Mouse (Mus musculus) hindbrain, embryonic 14.5 days (tissue): ENCODE measurements around the gene Gpr132. TPM values are rescaled to one million over a fixed set of nuclear protein-coding genes. Genes with fewer than 3 reads are reported as not detected.

Source experiments
- ATAC-seq: fragments of 200-750 bp; cut with Nextera tagmentation; 2 replicates; pipeline ENCODE4 v1.8.0; 2017; ENCODE audit warnings: moderate number of reproducible peaks, mild to moderate bottlenecking, moderate TSS enrichment, moderate library complexity; ENCODE audit not compliant: low FRiP score
- DNase-seq: peaks from one replicate; pipeline ENCODE4 v3.0.0-alpha.2; 2015; ENCODE audit warnings: low spot score
- H3K27ac ChIP-seq: fragments of 300-500 bp; sonication (generic); 2 replicates; pipeline ENCODE4 v1.5.1; 2014; ENCODE audit warnings: mild to moderate bottlenecking, moderate library complexity
- H3K27me3 ChIP-seq: fragments of 300-500 bp; sonication (generic); 2 replicates; pipeline ENCODE4 v1.6.1; 2014; ENCODE audit warnings: mild to moderate bottlenecking, low read length, mixed read lengths; ENCODE audit not compliant: control insufficient read depth, insufficient read depth
- H3K36me3 ChIP-seq: fragments of 300-500 bp; sonication (generic); replicated peaks from 2 replicates; pipeline ENCODE4 v1.6.1; 2014; ENCODE audit not compliant: control insufficient read depth, insufficient read depth
- H3K4me1 ChIP-seq: fragments of 300-500 bp; sonication (generic); replicated peaks from 2 replicates; pipeline ENCODE4 v1.6.1; 2014; ENCODE audit warnings: antibody characterized with exemption, low read length, mixed read lengths; ENCODE audit not compliant: control insufficient read depth, insufficient read depth
- H3K4me2 ChIP-seq: fragments of 300-500 bp; sonication (generic); replicated peaks from 2 replicates; pipeline ENCODE4 v1.6.1; 2014; ENCODE audit warnings: mild to moderate bottlenecking, moderate library complexity
- H3K4me3 ChIP-seq: fragments of 300-500 bp; sonication (generic); replicated peaks from 2 replicates; pipeline ENCODE4 v1.5.1; 2014; ENCODE audit warnings: mild to moderate bottlenecking, low read length
- H3K9ac ChIP-seq: fragments of 300-500 bp; sonication (generic); 2 replicates; pipeline ENCODE4 v1.6.1; 2014
- H3K9me3 ChIP-seq: fragments of 300-500 bp; sonication (generic); 2 replicates; pipeline ENCODE4 v1.6.1; 2016; ENCODE audit warnings: low read length; ENCODE audit not compliant: control insufficient read depth
- WGBS: fragments of 180-500 bp; shearing (Covaris S2); extraction: QIAGEN DNeasy Blood & Tissue Kit; methylation state at CpG from one replicate; pipeline ENCODE4 v1.1.7; 2014; 5-methylcytosine and 5-hydroxymethylcytosine counted together
- polyA plus RNA-seq: library from polyadenylated mRNA; unstranded; fragments of >200 nt; fragmentation: Nextera tagmentation; extraction: Ambion mirVana; gene quantifications from 2 replicates; pipeline ENCODE4 v1.2.1, GENCODE M21; 2014

Gene Gpr132
- polyA plus RNA-seq, 1 experiment from 2014 or later, result not detected

- Histone ChIP-seq H3K4me2 (no peak overlapping the region), H3K9ac (no peak overlapping the region), H3K4me3 (no peak overlapping the region)
These were observed 12.6 kb upstream of the Gpr132 start for GRCm38 (mm10) chr12:112880661-112881060.

GRCm38 (mm10) chr12:112879731-112880130 lies 11.7 kb upstream of the Gpr132 start:
- Histone ChIP-seq H3K36me3 (no peaks in the 10 kb centered on the region), H3K27me3 (peaks cover 44% of the 10 kb centered on the region), H3K9ac (no peak overlapping the region), H3K27ac (no peak overlapping the region), H3K9me3 (no peaks in the 10 kb centered on the region), H3K4me2 (no peak overlapping the region), H3K4me1 (peaks cover 5% of the 10 kb centered on the region; the same call in 1 of the 2 replicates), H3K4me3 (no peak overlapping the region)
- 90% methylated on average over 5 of the region's 5 CpGs for WGBS
- ATAC-seq, result no peak
- DNase-seq, result no peak

More at GRCm38 (mm10) chr12:112880661-112881060, 12.6 kb upstream of the Gpr132 start:
- H3K27ac ChIP-seq, result no peak overlapping the region
- H3K36me3 ChIP-seq, result no peaks in the 10 kb centered on the region
- no peaks in the 10 kb centered on the region for H3K9me3 ChIP-seq
- H3K4me1 ChIP-seq, result peaks cover 5% of the 10 kb centered on the region; the same call in 1 of the 2 replicates
- ATAC-seq, result no peak
- peaks cover 34% of the 10 kb centered on the region for H3K27me3 ChIP-seq
- DNase-seq, result no peak
- 63% methylated on average over 4 of the region's 4 CpGs for WGBS

- WGBS, result 2% methylated on average over 36 of the region's 37 CpGs
- no peak for DNase-seq
- no peaks in the 10 kb centered on the region for H3K36me3 ChIP-seq
These were observed 9.6 kb upstream of the Gpr132 start for GRCm38 (mm10) chr12:112877607-112878020.

GRCm38 (mm10) chr12:112877073-112877576 lies 9.1 kb upstream of the Gpr132 start:
- H3K9me3 ChIP-seq, result no peaks in the 10 kb centered on the region
- peak overlapping the region; percentile 48 for H3K4me2 ChIP-seq
- no peak for ATAC-seq
- DNase-seq, result no peak
- H3K4me1 ChIP-seq, result peaks cover 11% of the 10 kb centered on the region; the same call in 1 of the 2 replicates
- 6% methylated on average over 17 of the region's 17 CpGs for WGBS
- peak overlapping the region; percentile 26 for H3K4me3 ChIP-seq
- H3K9ac ChIP-seq, result no peak overlapping the region
- H3K36me3 ChIP-seq, result no peaks in the 10 kb centered on the region
- H3K27me3 ChIP-seq, result peaks cover 55% of the 10 kb centered on the region
- H3K27ac ChIP-seq, result no peak overlapping the region

More at GRCm38 (mm10) chr12:112877607-112878020, 9.6 kb upstream of the Gpr132 start:
- Histone ChIP-seq H3K4me3 (peak overlapping the region; percentile 26), H3K9me3 (no peaks in the 10 kb centered on the region), H3K27ac (no peak overlapping the region), H3K4me1 (peaks cover 11% of the 10 kb centered on the region; the same call in 1 of the 2 replicates), H3K27me3 (peaks cover 55% of the 10 kb centered on the region), H3K4me2 (peak overlapping the region; percentile 48), H3K9ac (no peak overlapping the region)
- ATAC-seq, result no peak

GRCm38 (mm10) chr12:112876332-112877072 lies 8.5 kb upstream of the Gpr132 start:
- DNase-seq (no peak), ATAC-seq (no peak)
- Histone ChIP-seq H3K27me3 (peaks cover 55% of the 10 kb centered on the region), H3K27ac (no peak overlapping the region), H3K9ac (no peak overlapping the region), H3K4me3 (no peak overlapping the region), H3K36me3 (no peaks in the 10 kb centered on the region), H3K4me2 (peak overlapping the region; percentile 48), H3K4me1 (peaks cover 11% of the 10 kb centered on the region; the same call in 1 of the 2 replicates), H3K9me3 (no peaks in the 10 kb centered on the region)
- 5% methylated on average over 28 of the region's 28 CpGs for WGBS

- 22% methylated on average over 16 of the region's 16 CpGs for WGBS
- peaks cover 58% of the 10 kb centered on the region for H3K27me3 ChIP-seq
- no peak overlapping the region for H3K4me2 ChIP-seq
- H3K9ac ChIP-seq, result no peak overlapping the region
- no peaks in the 10 kb centered on the region for H3K9me3 ChIP-seq
- no peak overlapping the region for H3K27ac ChIP-seq
- ATAC-seq (peak; percentile 61; the same call in 1 of the 2 replicates), DNase-seq (peak; percentile 83)
- H3K4me1 ChIP-seq, result peaks cover 11% of the 10 kb centered on the region; the same call in 1 of the 2 replicates
- no peak overlapping the region for H3K4me3 ChIP-seq
- H3K36me3 ChIP-seq, result no peaks in the 10 kb centered on the region
These were observed 7.4 kb upstream of the Gpr132 start for GRCm38 (mm10) chr12:112875225-112876013.

GRCm38 (mm10) chr12:112874199-112874598 lies 6.2 kb upstream of the Gpr132 start:
- peak overlapping the region; percentile 45; the same call in 1 of the 2 replicates for H3K9ac ChIP-seq
- WGBS, result 19% methylated on average over 22 of the region's 22 CpGs

GRCm38 (mm10) chr12:112873452-112874190 lies 5.6 kb upstream of the Gpr132 start:
- H3K4me3 ChIP-seq, result peak overlapping the region; percentile 21
- no peaks in the 10 kb centered on the region for H3K36me3 ChIP-seq
- peak; percentile 37; the same call in 1 of the 2 replicates for ATAC-seq
- H3K4me2 ChIP-seq, result peak overlapping the region; percentile 47
- peaks cover 21% of the 10 kb centered on the region; the same call in 1 of the 2 replicates for H3K4me1 ChIP-seq
- H3K27me3 ChIP-seq, result peaks cover 54% of the 10 kb centered on the region
- H3K9me3 ChIP-seq, result no peaks in the 10 kb centered on the region
- 22% methylated on average over 18 of the region's 18 CpGs for WGBS
- no peak overlapping the region for H3K27ac ChIP-seq
- H3K9ac ChIP-seq, result peak overlapping the region; percentile 45; the same call in 1 of the 2 replicates
- DNase-seq, result peak; percentile 79

More at GRCm38 (mm10) chr12:112874199-112874598, 6.2 kb upstream of the Gpr132 start:
- Histone ChIP-seq H3K27me3 (peaks cover 58% of the 10 kb centered on the region), H3K27ac (no peak overlapping the region), H3K4me2 (peak overlapping the region; percentile 47), H3K4me1 (peaks cover 21% of the 10 kb centered on the region; the same call in 1 of the 2 replicates), H3K9me3 (no peaks in the 10 kb centered on the region), H3K36me3 (no peaks in the 10 kb centered on the region), H3K4me3 (peak overlapping the region; percentile 21)
- DNase-seq (no peak), ATAC-seq (no peak)
